Mouse (Mus musculus): ENCODE results near the gene Pmis2.

Pmis2 gene

GRCm38 (mm10) chr7:30671480-30671879, at the start of gene Pmis2:
TSS of gene Pmis2 (minus strand) at chr7:30671605.
- DNase-seq (ENCODE audit: extremely low read depth, low read depth): no peak

- no peak for DNase-seq (ENCODE audit: extremely low read depth, low read depth)
These were observed 48.3 kb upstream of the Pmis2 start for GRCm38 (mm10) chr7:30719669-30720068.

- DNase-seq (ENCODE audit: extremely low read depth, low read depth): no peak
These were observed 46.3 kb upstream of the Pmis2 start for GRCm38 (mm10) chr7:30717716-30718046.

GRCm38 (mm10) chr7:30717006-30717715, 45.8 kb upstream of the Pmis2 start:
- peak; percentile 96 for DNase-seq (ENCODE audit: extremely low read depth, low read depth)

- DNase-seq (ENCODE audit: extremely low read depth, low read depth): no peak
These were observed 40.5 kb upstream of the Pmis2 start, which contains the start of gene Atp4a for GRCm38 (mm10) chr7:30711942-30712341. TSS of gene Atp4a (plus strand) at chr7:30712209.

GRCm38 (mm10) chr7:30707441-30707840, 36.0 kb upstream of the Pmis2 start:
- DNase-seq (ENCODE audit: extremely low read depth, low read depth): no peak

- no peak for DNase-seq (ENCODE audit: extremely low read depth, low read depth)
These were observed 34.9 kb upstream of the Pmis2 start for GRCm38 (mm10) chr7:30706214-30706882.

GRCm38 (mm10) chr7:30698589-30698988, 27.2 kb upstream of the Pmis2 start, which contains the start of gene 2200002J24Rik:
TSS of gene 2200002J24Rik (plus strand) at chr7:30698926.
- peak; percentile 90 for DNase-seq (ENCODE audit: extremely low read depth, low read depth)

GRCm38 (mm10) chr7:30698101-30698500, 26.7 kb upstream of the Pmis2 start:
- peak; percentile 75 for DNase-seq (ENCODE audit: extremely low read depth, low read depth)

GRCm38 (mm10) chr7:30688325-30688724, 16.9 kb upstream of the Pmis2 start:
- no peak for DNase-seq (ENCODE audit: extremely low read depth, low read depth)

GRCm38 (mm10) chr7:30683425-30683824, 12.0 kb upstream of the Pmis2 start:
- DNase-seq (ENCODE audit: extremely low read depth, low read depth): no peak

GRCm38 (mm10) chr7:30681897-30682296, 10.5 kb upstream of the Pmis2 start:
- DNase-seq (ENCODE audit: extremely low read depth, low read depth): no peak

GRCm38 (mm10) chr7:30678263-30678975, 7.0 kb upstream of the Pmis2 start:
- DNase-seq (ENCODE audit: extremely low read depth, low read depth): peak; percentile 9

GRCm38 (mm10) chr7:30669229-30669628, 2.2 kb downstream of the Pmis2 start:
- DNase-seq (ENCODE audit: extremely low read depth, low read depth): peak; percentile 46

GRCm38 (mm10) chr7:30665321-30665720, 6.1 kb downstream of the Pmis2 start:
- no peak for DNase-seq (ENCODE audit: extremely low read depth, low read depth)

- DNase-seq (ENCODE audit: extremely low read depth, low read depth): peak; percentile 88
These were observed 6.7 kb downstream of the Pmis2 start, which contains the start of gene Haus5 for GRCm38 (mm10) chr7:30664529-30665200. TSS of gene Haus5 (minus strand) at chr7:30664994.

- peak; percentile 98 for DNase-seq (ENCODE audit: extremely low read depth, low read depth)
These were observed 21.5 kb downstream of the Pmis2 start, which contains the start of gene Rbm42 for GRCm38 (mm10) chr7:30649591-30650540. TSS of gene Rbm42 (minus strand) at chr7:30650317.

GRCm38 (mm10) chr7:30639083-30639482, 32.3 kb downstream of the Pmis2 start:
- no peak for DNase-seq (ENCODE audit: extremely low read depth, low read depth)

GRCm38 (mm10) chr7:30636395-30636794, 35.0 kb downstream of the Pmis2 start:
- no peak for DNase-seq (ENCODE audit: extremely low read depth, low read depth)

GRCm38 (mm10) chr7:30635752-30636151, 35.7 kb downstream of the Pmis2 start, which contains the start of gene Etv2:
TSS of gene Etv2 (minus strand) at chr7:30635852.
- no peak for DNase-seq (ENCODE audit: extremely low read depth, low read depth)

All from MEL-GATA-1-ER (cell line).